Mouse (Mus musculus): ENCODE results near the gene Cacna2d3. TPM values are rescaled to one million over a fixed set of nuclear protein-coding genes. Genes with fewer than 3 reads are reported as not detected.

Gene Cacna2d3
- polyA plus RNA-seq, 1 experiment from 2014 or later, result 35.6 TPM

DNA sequence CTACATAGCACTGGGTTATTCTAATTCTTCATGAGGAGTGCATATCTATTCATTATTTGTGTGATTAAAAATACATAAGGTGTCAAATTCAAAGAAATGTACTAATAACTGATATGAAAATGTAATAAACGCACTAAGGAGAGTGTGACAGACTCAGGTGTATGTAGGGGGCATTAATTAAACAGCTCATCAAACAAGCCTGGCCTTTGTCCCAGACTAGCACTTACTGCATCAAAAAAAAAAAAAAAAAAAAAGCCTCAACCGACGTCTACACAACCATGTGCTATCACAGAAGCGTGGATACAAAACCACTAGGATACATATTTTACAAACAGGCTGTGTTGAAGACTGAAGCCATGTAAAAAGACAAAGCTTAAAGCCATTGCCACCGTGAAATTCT lies 169.2 kb downstream of the Cacna2d3 start:
- no peak for ATAC-seq
- Histone ChIP-seq H3K4me2 (replicated peaks) (no peak overlapping the region), H3K27me3 (0 out of 2 replicates have a peak, but pooled peaks cover 4% of the 10 kb centered on the region), H3K27ac (no peak overlapping the region), H3K4me1 (replicated peaks) (peaks cover 9% of the 10 kb centered on the region; the same call in 1 of the 2 replicates), H3K4me3 (replicated peaks) (no peak overlapping the region), H3K36me3 (no peaks in the 10 kb centered on the region), H3K9me3 (no peaks in the 10 kb centered on the region), H3K9ac (replicated peaks) (no peak overlapping the region)
- 75% methylated on average over 5 of the region's 5 CpGs for WGBS

DNA sequence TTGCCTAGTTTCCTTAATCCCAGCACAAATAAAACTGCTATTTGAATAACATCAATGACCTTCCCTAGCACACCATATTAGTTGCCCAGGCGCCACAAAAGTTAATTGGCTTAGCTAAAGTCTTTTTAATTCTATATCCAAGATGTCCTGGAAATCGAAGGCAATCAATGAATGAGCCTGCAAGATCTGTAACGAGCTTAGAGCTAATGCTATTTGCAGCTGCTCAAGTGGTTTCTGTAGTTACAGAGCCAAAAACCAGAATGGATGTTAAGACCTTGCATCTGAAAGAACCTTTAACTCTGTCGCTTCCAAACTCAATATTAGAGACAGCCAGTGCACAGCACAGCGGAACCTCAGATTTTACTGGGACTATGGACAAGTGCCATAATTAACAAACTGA lies 173.0 kb downstream of the Cacna2d3 start:
- peaks cover 9% of the 10 kb centered on the region; the same call in 1 of the 2 replicates for H3K4me1 ChIP-seq (replicated peaks)
- H3K9me3 ChIP-seq, result no peaks in the 10 kb centered on the region
- no peak overlapping the region for H3K27ac ChIP-seq
- no peak for ATAC-seq
- H3K4me2 ChIP-seq (replicated peaks), result no peak overlapping the region
- H3K36me3 ChIP-seq, result no peaks in the 10 kb centered on the region
- H3K4me3 ChIP-seq (replicated peaks), result no peak overlapping the region
- H3K27me3 ChIP-seq, result 0 out of 2 replicates have a peak, but pooled peaks cover 4% of the 10 kb centered on the region
- H3K9ac ChIP-seq (replicated peaks), result no peak overlapping the region
- WGBS, result 42% methylated on average over 5 of the region's 5 CpGs

DNA sequence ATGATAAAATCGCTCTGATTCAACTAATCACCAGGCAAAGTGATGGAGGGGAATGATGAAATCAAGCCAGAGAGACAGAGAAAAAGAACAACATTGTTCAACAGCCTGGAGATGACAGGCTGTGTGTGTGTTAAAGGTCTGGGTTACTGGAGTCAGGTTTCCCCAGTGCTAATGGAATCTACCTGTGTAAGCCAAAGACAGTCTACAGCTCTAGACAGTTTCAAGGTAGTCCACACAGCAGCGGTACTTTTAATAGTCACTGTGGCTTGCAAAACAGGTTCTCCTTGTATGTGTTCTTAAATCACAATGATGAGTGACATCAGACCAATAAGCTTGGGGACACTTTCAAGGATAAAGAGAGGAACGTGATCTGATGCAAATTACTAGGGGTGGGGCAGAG lies 191.1 kb downstream of the Cacna2d3 start:
- 85% methylated on average over 3 of the region's 3 CpGs for WGBS
- Histone ChIP-seq H3K9ac (replicated peaks) (no peak overlapping the region), H3K36me3 (no peaks in the 10 kb centered on the region), H3K27me3 (no peaks in the 10 kb centered on the region), H3K4me1 (replicated peaks) (peaks cover 12% of the 10 kb centered on the region), H3K4me2 (replicated peaks) (no peak overlapping the region), H3K27ac (no peak overlapping the region), H3K9me3 (no peaks in the 10 kb centered on the region), H3K4me3 (replicated peaks) (no peak overlapping the region)
- no peak for ATAC-seq

DNA sequence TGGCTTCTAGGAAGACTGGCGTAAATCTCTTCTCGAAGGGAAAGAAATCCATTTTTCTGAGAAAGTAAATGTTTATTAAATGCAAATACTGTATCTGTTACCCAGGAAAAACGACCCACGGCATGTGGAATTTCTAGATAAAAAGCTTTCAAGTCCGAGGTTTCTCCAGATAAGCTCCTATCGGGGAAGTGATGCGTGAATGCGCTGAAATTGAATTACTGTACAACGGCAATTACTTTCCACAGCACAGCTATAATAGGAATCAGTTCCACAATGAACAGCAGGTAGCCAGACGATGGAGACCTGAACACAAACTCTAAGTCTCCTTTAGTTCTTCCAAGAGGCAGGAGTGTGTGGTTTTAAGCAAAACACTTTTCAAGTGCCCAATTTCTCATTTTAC lies 193.0 kb downstream of the Cacna2d3 start:
- Histone ChIP-seq H3K9me3 (no peaks in the 10 kb centered on the region), H3K27me3 (no peaks in the 10 kb centered on the region), H3K4me3 (replicated peaks) (no peak overlapping the region), H3K36me3 (no peaks in the 10 kb centered on the region), H3K9ac (replicated peaks) (no peak overlapping the region), H3K4me2 (replicated peaks) (no peak overlapping the region), H3K27ac (no peak overlapping the region), H3K4me1 (replicated peaks) (peaks cover 12% of the 10 kb centered on the region)
- ATAC-seq, result no peak
- 58% methylated on average over 10 of the region's 10 CpGs for WGBS

DNA sequence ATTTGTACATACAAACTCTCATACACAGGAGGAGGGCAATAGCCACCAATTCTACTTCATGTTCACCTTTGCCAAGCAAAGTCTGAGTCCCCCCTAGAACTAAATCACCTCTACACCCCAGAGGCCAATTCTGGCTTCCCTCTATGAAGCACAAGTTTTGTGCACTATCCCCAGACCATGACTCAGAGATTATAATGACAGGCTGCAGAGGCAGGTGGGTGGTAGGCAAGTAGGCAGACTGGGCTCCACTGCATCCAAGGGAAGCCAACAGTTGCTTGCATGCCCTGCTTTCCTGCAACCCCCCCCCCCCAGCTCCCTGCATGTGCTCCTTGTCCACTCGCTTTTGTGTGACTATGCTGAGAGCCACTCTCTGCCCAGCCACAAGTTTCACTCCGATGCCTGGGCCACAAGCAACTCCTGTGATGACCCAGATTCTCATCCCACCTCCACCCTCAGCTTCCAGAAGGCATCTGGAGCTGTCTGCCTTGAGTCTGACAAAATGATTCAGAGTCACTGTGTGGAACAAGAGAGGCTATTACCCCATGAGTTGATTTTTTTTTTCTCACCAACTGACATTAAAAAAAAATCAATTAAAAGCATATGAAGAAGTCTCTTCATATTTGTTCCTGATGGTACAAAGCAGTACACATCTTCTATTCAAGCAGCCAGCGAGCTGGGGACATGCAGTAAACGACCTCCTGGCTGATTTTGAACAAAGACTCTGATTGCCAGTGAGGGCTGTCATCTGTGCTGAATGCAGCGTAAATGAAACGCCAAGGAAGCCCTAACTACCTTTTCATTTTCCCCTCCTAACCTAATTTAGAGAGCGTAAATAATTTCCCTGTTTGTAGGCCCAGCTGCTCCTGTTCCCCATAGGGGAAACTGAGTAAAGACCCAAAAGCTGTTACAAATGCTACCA lies 201.7 kb downstream of the Cacna2d3 start:
- ATAC-seq, result no peak
- H3K36me3 ChIP-seq, result no peaks in the 10 kb centered on the region
- H3K9me3 ChIP-seq, result no peaks in the 10 kb centered on the region
- peaks cover 8% of the 10 kb centered on the region for H3K4me1 ChIP-seq (replicated peaks)
- H3K27me3 ChIP-seq, result no peaks in the 10 kb centered on the region
- no peak overlapping the region for H3K9ac ChIP-seq (replicated peaks)
- no peak overlapping the region for H3K4me2 ChIP-seq (replicated peaks)
- H3K27ac ChIP-seq, result 0 out of 2 replicates have a peak overlapping the region, but pooled peaks have one; percentile 30
- WGBS, result 36% methylated on average over 7 of the region's 7 CpGs
- no peak overlapping the region for H3K4me3 ChIP-seq (replicated peaks)

DNA sequence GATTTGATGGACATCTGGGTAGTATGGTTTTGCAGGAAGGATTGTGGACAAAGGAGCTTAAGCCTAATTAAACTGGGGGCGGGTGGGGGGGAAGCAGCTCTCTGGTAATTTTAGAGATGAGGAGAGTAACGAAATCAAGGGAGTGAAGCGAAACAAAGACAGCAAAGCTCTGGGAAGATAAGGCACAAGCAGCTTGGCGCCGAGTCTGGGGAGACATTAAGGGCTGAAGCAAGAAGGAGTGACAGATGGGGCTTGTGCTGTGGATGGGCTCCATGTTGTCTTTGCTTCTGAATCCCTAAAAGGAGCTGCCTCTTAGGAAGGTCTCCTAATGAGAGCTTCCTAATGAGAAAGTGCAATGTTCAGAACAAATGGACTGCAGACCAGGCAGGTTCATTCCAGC lies 219.0 kb downstream of the Cacna2d3 start:
- Histone ChIP-seq H3K9me3 (no peaks in the 10 kb centered on the region), H3K4me1 (replicated peaks) (peaks cover 7% of the 10 kb centered on the region; the same call in 1 of the 2 replicates), H3K36me3 (no peaks in the 10 kb centered on the region), H3K27me3 (no peaks in the 10 kb centered on the region), H3K9ac (replicated peaks) (no peak overlapping the region), H3K27ac (peak overlapping the region; percentile 51), H3K4me3 (replicated peaks) (no peak overlapping the region), H3K4me2 (replicated peaks) (no peak overlapping the region)
- no peak for ATAC-seq
- 35% methylated on average over 5 of the region's 5 CpGs for WGBS

DNA sequence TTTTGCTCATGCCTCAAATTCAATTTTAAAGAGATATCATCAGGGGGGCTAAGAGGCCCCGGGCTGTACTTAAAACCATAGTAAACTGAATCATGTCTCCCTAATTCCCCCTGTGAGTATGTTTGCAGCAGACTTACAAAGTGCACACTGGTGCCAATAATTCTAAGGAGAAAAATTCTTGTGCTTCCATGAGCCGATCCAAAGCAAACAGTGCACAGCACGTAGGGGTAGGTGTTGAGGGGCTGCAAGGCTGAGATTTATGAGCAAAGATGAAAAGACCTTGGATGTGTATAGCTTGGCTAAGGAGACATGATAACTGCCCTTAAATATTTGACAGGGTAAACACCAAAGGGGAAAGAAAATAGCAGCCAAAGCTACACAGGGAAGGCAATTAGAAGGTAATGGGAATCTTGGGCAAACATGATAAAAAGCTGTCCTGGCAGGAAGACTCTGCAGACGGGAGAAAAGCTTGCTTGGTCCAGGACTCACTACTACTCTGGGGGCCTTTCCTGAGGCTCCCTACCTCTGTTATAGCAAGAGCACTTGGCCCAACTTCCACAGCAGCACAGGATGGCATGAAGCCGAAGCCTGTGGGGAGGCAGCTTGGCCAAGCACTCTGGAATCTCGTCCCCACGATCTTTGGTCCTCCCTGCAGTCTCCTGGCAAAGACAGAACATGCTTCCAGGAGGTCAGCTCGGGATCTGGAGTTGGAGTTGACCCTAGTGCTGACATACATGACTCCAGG lies 222.9 kb downstream of the Cacna2d3 start:
- ATAC-seq, result no peak
- peaks cover 7% of the 10 kb centered on the region; the same call in 1 of the 2 replicates for H3K4me1 ChIP-seq (replicated peaks)
- 80% methylated on average over 8 of the region's 8 CpGs for WGBS
- no peaks in the 10 kb centered on the region for H3K9me3 ChIP-seq
- H3K27me3 ChIP-seq, result no peaks in the 10 kb centered on the region
- no peak overlapping the region for H3K9ac ChIP-seq (replicated peaks)
- no peak overlapping the region for H3K4me3 ChIP-seq (replicated peaks)
- no peak overlapping the region for H3K4me2 ChIP-seq (replicated peaks)
- H3K27ac ChIP-seq, result no peak overlapping the region
- no peaks in the 10 kb centered on the region for H3K36me3 ChIP-seq

DNA sequence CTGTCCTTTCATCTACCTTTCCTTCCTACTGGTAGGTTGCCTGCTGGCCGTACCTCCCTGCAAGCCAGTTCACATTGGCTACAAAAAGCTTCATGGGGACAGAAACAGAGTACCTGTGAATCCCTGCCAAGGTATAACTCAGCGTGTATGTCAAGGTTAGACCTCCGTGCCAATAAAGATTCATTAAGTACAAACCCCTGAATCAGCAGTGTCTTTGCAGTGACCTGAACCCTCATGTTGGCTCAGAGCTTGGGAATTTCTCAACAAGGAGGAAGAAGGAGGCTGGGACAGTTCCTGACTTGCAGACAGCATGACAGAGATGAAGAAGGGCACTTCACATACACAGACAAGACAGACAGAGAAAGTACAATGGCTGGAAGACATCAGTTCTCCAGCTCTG lies 225.1 kb downstream of the Cacna2d3 start:
- ATAC-seq, result no peak
- no peaks in the 10 kb centered on the region for H3K9me3 ChIP-seq
- H3K4me2 ChIP-seq (replicated peaks), result no peak overlapping the region
- H3K4me3 ChIP-seq (replicated peaks), result no peak overlapping the region
- WGBS, result 89% methylated on average over 3 of the region's 3 CpGs
- H3K27ac ChIP-seq, result no peak overlapping the region
- no peaks in the 10 kb centered on the region for H3K36me3 ChIP-seq
- no peaks in the 10 kb centered on the region for H3K27me3 ChIP-seq
- H3K9ac ChIP-seq (replicated peaks), result no peak overlapping the region
- H3K4me1 ChIP-seq (replicated peaks), result no peaks in the 10 kb centered on the region

DNA sequence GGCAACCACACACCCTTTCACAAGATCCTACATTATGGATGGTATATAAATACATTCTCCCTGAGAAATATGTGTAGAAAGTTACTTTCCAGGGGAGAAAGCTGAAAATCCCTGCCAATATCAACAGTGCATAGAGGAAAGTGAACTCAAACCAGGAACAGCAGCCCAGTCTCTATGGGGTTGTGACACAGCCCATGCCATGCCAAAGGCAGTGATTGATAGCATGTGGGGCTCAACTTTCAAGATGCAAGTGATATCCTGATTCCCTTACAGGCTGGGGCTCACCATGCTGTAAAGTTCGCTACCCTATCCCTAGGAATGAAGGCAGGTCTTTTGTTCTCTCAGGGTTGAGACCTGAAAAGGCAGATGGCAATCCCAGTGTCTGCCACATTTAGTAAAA lies 229.9 kb downstream of the Cacna2d3 start:
- H3K4me3 ChIP-seq (replicated peaks), result no peak overlapping the region
- no peak overlapping the region for H3K4me2 ChIP-seq (replicated peaks)
- no peaks in the 10 kb centered on the region for H3K27me3 ChIP-seq
- H3K36me3 ChIP-seq, result no peaks in the 10 kb centered on the region
- no peak for ATAC-seq
- H3K4me1 ChIP-seq (replicated peaks), result no peaks in the 10 kb centered on the region
- no peak overlapping the region for H3K9ac ChIP-seq (replicated peaks)
- H3K9me3 ChIP-seq, result no peaks in the 10 kb centered on the region
- no peak overlapping the region for H3K27ac ChIP-seq
- WGBS, result 83% methylated on average over 1 of the region's 1 CpGs

DNA sequence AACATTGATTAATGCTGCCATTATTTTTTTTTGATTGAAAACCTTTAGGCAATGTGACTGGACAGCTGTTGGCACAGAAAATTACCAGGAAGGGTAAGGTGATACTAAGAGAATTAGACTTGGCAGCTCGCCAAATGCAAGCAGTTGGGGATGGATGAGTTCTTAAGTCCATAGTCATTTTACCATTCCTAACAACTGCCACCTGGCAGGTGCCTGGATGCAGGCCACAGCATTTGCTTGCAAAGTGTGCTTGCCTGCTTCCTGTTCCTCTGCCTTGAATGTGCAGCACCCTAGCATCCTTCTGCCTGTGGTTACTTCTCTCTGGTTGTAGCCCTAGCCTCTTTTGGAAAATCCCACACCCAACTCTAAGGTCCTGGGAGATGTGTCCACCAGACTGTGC lies 236.2 kb downstream of the Cacna2d3 start:
- Histone ChIP-seq H3K4me3 (replicated peaks) (no peak overlapping the region), H3K4me2 (replicated peaks) (no peak overlapping the region), H3K9ac (replicated peaks) (no peak overlapping the region), H3K27me3 (no peaks in the 10 kb centered on the region), H3K9me3 (no peaks in the 10 kb centered on the region), H3K27ac (no peak overlapping the region), H3K4me1 (replicated peaks) (no peaks in the 10 kb centered on the region), H3K36me3 (no peaks in the 10 kb centered on the region)
- WGBS, result 94% methylated on average over 1 of the region's 1 CpGs
- no peak for ATAC-seq

DNA sequence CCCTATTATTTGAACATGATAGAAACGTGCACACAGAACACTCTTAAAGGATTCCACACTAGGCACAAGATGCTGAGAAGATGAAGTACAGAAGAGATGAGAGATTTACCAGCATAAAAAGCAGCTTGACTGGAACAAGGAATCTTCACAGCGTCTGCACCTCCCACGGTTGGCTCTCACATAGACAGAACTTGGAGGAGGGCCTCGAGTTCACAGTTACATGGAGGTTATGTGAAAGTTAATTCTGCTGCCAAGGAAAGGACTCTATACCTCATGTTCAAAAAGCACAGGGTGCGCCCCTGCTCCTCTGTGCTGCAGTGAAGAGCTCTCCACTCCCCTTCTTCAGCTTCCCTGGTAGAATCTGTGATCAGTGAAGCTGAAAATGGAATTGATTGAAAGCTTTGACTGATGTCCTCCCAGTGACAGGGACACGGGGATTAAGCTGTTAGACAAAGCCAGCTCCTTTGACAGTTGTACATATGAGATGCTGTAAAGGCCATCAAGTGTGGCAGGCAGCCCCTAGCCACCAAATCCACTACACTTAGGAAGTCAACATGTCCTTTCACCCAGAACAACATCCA lies 243.2 kb downstream of the Cacna2d3 start:
- ATAC-seq, result no peak

DNA sequence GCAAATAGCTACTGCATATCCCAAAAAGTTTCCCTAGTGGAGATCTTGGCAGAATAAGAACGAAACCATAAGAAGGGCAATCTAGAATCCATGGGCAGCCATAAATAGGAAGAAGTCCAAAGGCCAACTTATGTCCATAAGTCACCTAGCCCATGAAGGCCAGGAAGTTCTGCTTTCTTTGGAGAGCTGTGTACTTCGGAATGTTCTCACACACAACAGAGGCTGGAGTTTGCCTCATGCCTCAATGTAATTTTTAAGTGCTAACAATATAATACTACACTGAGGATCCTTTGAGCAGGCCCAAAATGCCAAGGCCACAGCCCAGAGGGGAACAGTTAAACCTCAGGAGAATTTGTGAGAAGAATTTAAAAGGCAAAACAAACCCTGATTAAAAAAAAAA lies 257.4 kb downstream of the Cacna2d3 start:
- Histone ChIP-seq H3K4me1 (replicated peaks) (no peaks in the 10 kb centered on the region), H3K27me3 (no peaks in the 10 kb centered on the region)
- no peak for ATAC-seq

More for the DNA sequence above, 243.2 kb downstream of the Cacna2d3 start:
- peaks cover 23% of the 10 kb centered on the region for H3K4me1 ChIP-seq (replicated peaks)
- H3K9me3 ChIP-seq, result no peaks in the 10 kb centered on the region
- H3K4me3 ChIP-seq (replicated peaks), result no peak overlapping the region
- WGBS, result 19% methylated on average over 6 of the region's 6 CpGs
- no peaks in the 10 kb centered on the region for H3K36me3 ChIP-seq
- no peak overlapping the region for H3K27ac ChIP-seq
- no peak overlapping the region for H3K4me2 ChIP-seq (replicated peaks)
- H3K9ac ChIP-seq (replicated peaks), result no peak overlapping the region
- peaks cover 8% of the 10 kb centered on the region; the same call in 1 of the 2 replicates for H3K27me3 ChIP-seq

More for the DNA sequence above, 257.4 kb downstream of the Cacna2d3 start:
- no peak overlapping the region for H3K27ac ChIP-seq
- no peaks in the 10 kb centered on the region for H3K36me3 ChIP-seq
- no peak overlapping the region for H3K4me3 ChIP-seq (replicated peaks)
- no peak overlapping the region for H3K4me2 ChIP-seq (replicated peaks)
- WGBS, result 95% methylated on average over 2 of the region's 2 CpGs
- H3K9ac ChIP-seq (replicated peaks), result no peak overlapping the region
- no peaks in the 10 kb centered on the region for H3K9me3 ChIP-seq
